Mouse (Mus musculus): Measurements from ENCODE around the gene Msx3.

- TF ChIP-seq CTCF (IDR thresholded peaks at IDR 0.05; ENCODE audit: low read depth, low read length) (no peak), POLR2A (IDR thresholded peaks at IDR 0.05; ENCODE audit: insufficient read depth, low read length) (no peak), EP300 (IDR thresholded peaks at IDR 0.05; ENCODE audit: insufficient read depth, low read depth, low read length) (no peak)
Observed at GRCm38 (mm10) chr7:140058528-140058927, 9.6 kb upstream of the Msx3 start.

Data from ES-Bruce4 (cell line).